Mouse (Mus musculus): ENCODE measurements around the gene 9130008F23Rik.

The 9130008F23Rik gene

GRCm38 (mm10) chr17:40879924-40880691 is at the start of gene 9130008F23Rik:
9130008F23Rik (minus strand) TSS chr17:40880559.
- in situ Hi-C loops (cut with MboI, MseI): no loop called here

- in situ Hi-C loops (cut with MboI, MseI): no loop called here
Measured at GRCm38 (mm10) chr17:40915499-40915898, 35.1 kb upstream of the 9130008F23Rik start.

- in situ Hi-C loops (cut with MboI, MseI): no loop called here
Measured at GRCm38 (mm10) chr17:40914250-40914649, 33.9 kb upstream of the 9130008F23Rik start, which contains the start of gene Glyatl3. Glyatl3 (minus strand) TSS chr17:40914350.

GRCm38 (mm10) chr17:40904721-40905154 is 24.4 kb upstream of the 9130008F23Rik start:
- in situ Hi-C loops (cut with MboI, MseI): no loop called here

GRCm38 (mm10) chr17:40904056-40904597 is 23.8 kb upstream of the 9130008F23Rik start:
- in situ Hi-C loops (cut with MboI, MseI): no loop called here

- in situ Hi-C loops (cut with MboI, MseI): no loop called here
Measured at GRCm38 (mm10) chr17:40903345-40903744, 23.0 kb upstream of the 9130008F23Rik start.

- in situ Hi-C loops (cut with MboI, MseI): loop anchor here in 1 of 2 experiments (10.0 kb wide), 1 partner anchor 795 kb away; no protein-coding TSS in a partner anchor
Measured at GRCm38 (mm10) chr17:40899783-40900363, 19.5 kb upstream of the 9130008F23Rik start.

GRCm38 (mm10) chr17:40896863-40897262 is 16.5 kb upstream of the 9130008F23Rik start:
- in situ Hi-C loops (cut with MboI, MseI): loop anchor here in 1 of 2 experiments (10.0 kb wide), 1 partner anchor 798 kb away; no protein-coding TSS in a partner anchor

GRCm38 (mm10) chr17:40887849-40888536 is 7.6 kb upstream of the 9130008F23Rik start:
- in situ Hi-C loops (cut with MboI, MseI): no loop called here

GRCm38 (mm10) chr17:40885155-40885554 is 4.8 kb upstream of the 9130008F23Rik start:
- in situ Hi-C loops (cut with MboI, MseI): no loop called here

- in situ Hi-C loops (cut with MboI, MseI): no loop called here
Measured at GRCm38 (mm10) chr17:40882172-40882571, 1.8 kb upstream of the 9130008F23Rik start.

- in situ Hi-C loops (cut with MboI, MseI): no loop called here
Measured at GRCm38 (mm10) chr17:40879528-40879923, 833 bp downstream of the 9130008F23Rik start.

- in situ Hi-C loops (cut with MboI, MseI): no loop called here
Measured at GRCm38 (mm10) chr17:40877741-40878140, 2.6 kb downstream of the 9130008F23Rik start.

GRCm38 (mm10) chr17:40875568-40875967 is 4.8 kb downstream of the 9130008F23Rik start:
- in situ Hi-C loops (cut with MboI, MseI): no loop called here

GRCm38 (mm10) chr17:40874701-40875100 is 5.7 kb downstream of the 9130008F23Rik start:
- in situ Hi-C loops (cut with MboI, MseI): no loop called here

- in situ Hi-C loops (cut with MboI, MseI): no loop called here
Measured at GRCm38 (mm10) chr17:40873582-40874011, 6.8 kb downstream of the 9130008F23Rik start.

- in situ Hi-C loops (cut with MboI, MseI): no loop called here
Measured at GRCm38 (mm10) chr17:40872626-40873025, 7.7 kb downstream of the 9130008F23Rik start.

GRCm38 (mm10) chr17:40868952-40869747 is 11.2 kb downstream of the 9130008F23Rik start:
- in situ Hi-C loops (cut with MboI, MseI): no loop called here

GRCm38 (mm10) chr17:40855065-40855464 is 25.3 kb downstream of the 9130008F23Rik start:
- in situ Hi-C loops (cut with MboI, MseI): loop anchor here in 1 of 2 experiments (10.0 kb wide), 1 partner anchor 520 kb away; no protein-coding TSS in a partner anchor

- in situ Hi-C loops (cut with MboI, MseI): loop anchor here in 1 of 2 experiments (10.0 kb wide), 1 partner anchor 1757 kb away; no protein-coding TSS in a partner anchor
Measured at GRCm38 (mm10) chr17:40837308-40837707, 43.1 kb downstream of the 9130008F23Rik start.

- in situ Hi-C loops (cut with MboI, MseI): loop anchor here in 1 of 2 experiments (10.0 kb wide), 1 partner anchor 1763 kb away; no protein-coding TSS in a partner anchor
Measured at GRCm38 (mm10) chr17:40831870-40832269, 48.5 kb downstream of the 9130008F23Rik start.
